ENCODE assay signal across 9 mouse cellular contexts in genomic region chr4:118288531-118288930, GRCm38 (mm10). TPM values are rescaled to one million over a fixed set of nuclear protein-coding genes. Genes with fewer than 3 reads are reported as not detected.
DNase-seq lines count a peak whose midpoint lies in the region; ATAC-seq and TF ChIP-seq lines count a peak whose summit lies in the region.
"Had no signal": no experiment of that assay in that cellular context is flagged by ENCODE, and none has a peak within 500 bp of the region (broad histone marks: within the 10 kb centered on the region; RNA-seq: fewer than 3 reads in every experiment).

No protein-coding gene starts in this region.

- H3K9me3 ChIP-seq in liver, embryonic 11.5 days (ENCODE audit: control insufficient read depth, low read length) = no peaks in the 10 kb centered on the region
- H3K9me3 ChIP-seq in forebrain, postnatal 0 days (ENCODE audit: low read length) = no peaks in the 10 kb centered on the region
- H3K9me3 ChIP-seq in liver, postnatal 0 days (ENCODE audit: low read length) = no peaks in the 10 kb centered on the region
- H3K9me3 ChIP-seq in stomach, postnatal 0 days (ENCODE audit: control insufficient read depth, low read length) = no peaks in the 10 kb centered on the region

- peak; percentile 74 for DNase-seq in liver, adult 2 months (ENCODE audit: extremely low read depth, low read depth, low spot score)
- DNase-seq in liver, embryonic 11.5 days (ENCODE audit: low spot score) = no peak
- no peak for DNase-seq in forebrain, postnatal 0 days
- no peak for DNase-seq in liver, postnatal 0 days
- no peak for DNase-seq in stomach, postnatal 0 days (ENCODE audit: low spot score)
- no peak for DNase-seq in cerebellum, postnatal 4 days (ENCODE audit: low spot score in 2 of 2)
- no peak for DNase-seq in layer of hippocampus, adult 11-12 months (ENCODE audit: low spot score)
- no peak for DNase-seq in cerebellum, adult 11 months

- H3K4me2 ChIP-seq in liver, embryonic 11.5 days = no peak overlapping the region
- peak overlapping the region; percentile 71; the same call in 1 of the 2 replicates for H3K4me2 ChIP-seq in forebrain, postnatal 0 days (ENCODE audit: low read depth)
- 0 out of 2 replicates have a peak overlapping the region, but pooled peaks have one; percentile 77 for H3K4me2 ChIP-seq in liver, postnatal 0 days (ENCODE audit: low read depth, low read length)
- peak overlapping the region; percentile 89; the same call in 1 of the 2 replicates for H3K4me2 ChIP-seq in stomach, postnatal 0 days (replicated peaks; ENCODE audit: low read depth)

- H3K9ac ChIP-seq in liver, adult 2 months (ENCODE audit: low read depth, low read length) = peak overlapping the region; percentile 27; the same call in 1 of the 2 replicates
- H3K9ac ChIP-seq in liver, embryonic 11.5 days (ENCODE audit: low read depth, low read length) = no peak overlapping the region
- no peak overlapping the region for H3K9ac ChIP-seq in forebrain, postnatal 0 days
- no peak overlapping the region for H3K9ac ChIP-seq in liver, postnatal 0 days (replicated peaks)
- peak overlapping the region; percentile 90; the same call in 1 of the 2 replicates for H3K9ac ChIP-seq in stomach, postnatal 0 days (ENCODE audit: low read length)

- no peaks in the 10 kb centered on the region for H3K27me3 ChIP-seq in liver, adult 2 months (ENCODE audit: control insufficient read depth, insufficient read depth, low read length)
- peaks cover 35% of the 10 kb centered on the region for H3K27me3 ChIP-seq in liver, embryonic 11.5 days (replicated peaks; ENCODE audit: control insufficient read depth, insufficient read depth, low read length)
- no peaks in the 10 kb centered on the region for H3K27me3 ChIP-seq in forebrain, postnatal 0 days (ENCODE audit: insufficient read depth, low read length)
- H3K27me3 ChIP-seq in liver, postnatal 0 days (ENCODE audit: insufficient read depth, low read length) = peaks cover 29% of the 10 kb centered on the region
- H3K27me3 ChIP-seq in stomach, postnatal 0 days (ENCODE audit: control insufficient read depth, insufficient read depth, low read length) = no peaks in the 10 kb centered on the region

- ATAC-seq in liver, embryonic 11.5 days (replicated peaks; ENCODE audit: low FRiP score) = no peak
- no peak for ATAC-seq in forebrain, postnatal 0 days
- ATAC-seq in liver, postnatal 0 days = no peak
- ATAC-seq in stomach, postnatal 0 days (ENCODE audit: low FRiP score, low TSS enrichment) = no peak

- H3K27ac ChIP-seq in liver, adult 2 months (replicated peaks; ENCODE audit: insufficient read depth, low read depth, low read length) = peak overlapping the region; percentile 27; the same call in 1 of the 2 replicates
- H3K27ac ChIP-seq in liver, embryonic 11.5 days (ENCODE audit: low read depth, low read length) = no peak overlapping the region
- H3K27ac ChIP-seq in forebrain, postnatal 0 days (ENCODE audit: low read depth, low read length) = no peak overlapping the region
- H3K27ac ChIP-seq in liver, postnatal 0 days (ENCODE audit: low read depth) = no peak overlapping the region
- H3K27ac ChIP-seq in stomach, postnatal 0 days (replicated peaks) = no peak overlapping the region
- H3K27ac ChIP-seq: layer of hippocampus, adult 2 months had no signal

- no peak for TF ChIP-seq CTCF in liver, adult 2 months (IDR thresholded peaks at IDR 0.05; ENCODE audit: low read depth, low read length)
- TF ChIP-seq CTCF in forebrain, postnatal 0 days (IDR thresholded peaks at IDR 0.05; ENCODE audit: low read depth) = no peak
- TF ChIP-seq CTCF in liver, postnatal 0 days (IDR thresholded peaks at IDR 0.05; ENCODE audit: low read depth) = no peak
- TF ChIP-seq CTCF in stomach, postnatal 0 days (IDR thresholded peaks at IDR 0.05; ENCODE audit: low read depth) = no peak

- no peak for TF ChIP-seq EP300 in liver, postnatal 0 days (IDR thresholded peaks at IDR 0.05; ENCODE audit: low read depth)
- no peak for TF ChIP-seq EP300 in stomach, postnatal 0 days (optimal IDR thresholded peaks at IDR 0.05)

- H3K4me3 ChIP-seq in liver, adult 2 months (ENCODE audit: insufficient read depth, low read depth, low read length) = no peak overlapping the region
- no peak overlapping the region for H3K4me3 ChIP-seq in liver, embryonic 11.5 days (ENCODE audit: low read depth, low read length)
- no peak overlapping the region for H3K4me3 ChIP-seq in forebrain, postnatal 0 days (ENCODE audit: low read depth, low read length)
- H3K4me3 ChIP-seq in liver, postnatal 0 days (ENCODE audit: low read depth, low read length) = no peak overlapping the region
- no peak overlapping the region; the same call in 1 of the 2 replicates for H3K4me3 ChIP-seq in stomach, postnatal 0 days (ENCODE audit: low read depth, low read length)
- H3K4me3 ChIP-seq: layer of hippocampus, adult 2 months had no signal

- H3K79me2 ChIP-seq in liver, adult 2 months (ENCODE audit: control insufficient read depth, insufficient read depth, low read length) = peaks cover 47% of the 10 kb centered on the region

- peaks cover 28% of the 10 kb centered on the region for H3K4me1 ChIP-seq in liver, adult 2 months (ENCODE audit: control insufficient read depth, insufficient read depth, low read length)
- H3K4me1 ChIP-seq in liver, embryonic 11.5 days (replicated peaks; ENCODE audit: control insufficient read depth, insufficient read depth, low read length) = peaks cover 11% of the 10 kb centered on the region
- 0 out of 2 replicates have a peak, but pooled peaks cover 3% of the 10 kb centered on the region for H3K4me1 ChIP-seq in forebrain, postnatal 0 days (ENCODE audit: insufficient read depth)
- peaks cover 12% of the 10 kb centered on the region; the same call in 1 of the 2 replicates for H3K4me1 ChIP-seq in liver, postnatal 0 days (ENCODE audit: insufficient read depth)
- H3K4me1 ChIP-seq in stomach, postnatal 0 days (replicated peaks; ENCODE audit: control insufficient read depth, insufficient read depth) = peaks cover 2% of the 10 kb centered on the region; the same call in 1 of the 2 replicates

- TF ChIP-seq POLR2A in liver, adult 2 months (IDR thresholded peaks at IDR 0.05; ENCODE audit: extremely low read depth, insufficient read depth, low read length) = no peak

- H3K36me3 ChIP-seq in liver, adult 2 months (ENCODE audit: control insufficient read depth, insufficient read depth, low read length) = no peaks in the 10 kb centered on the region
- H3K36me3 ChIP-seq in liver, embryonic 11.5 days (ENCODE audit: control insufficient read depth, insufficient read depth, low read length) = peaks cover 2% of the 10 kb centered on the region; the same call in 1 of the 2 replicates
- H3K36me3 ChIP-seq in forebrain, postnatal 0 days (ENCODE audit: insufficient read depth) = peaks cover 9% of the 10 kb centered on the region; the same call in 1 of the 2 replicates
- no peaks in the 10 kb centered on the region for H3K36me3 ChIP-seq in liver, postnatal 0 days (replicated peaks; ENCODE audit: insufficient read depth, low read length)
- no peaks in the 10 kb centered on the region for H3K36me3 ChIP-seq in stomach, postnatal 0 days (ENCODE audit: control insufficient read depth, insufficient read depth, low read length)

- WGBS in liver, adult 2 months = 44% methylated on average over 6 of the region's 6 CpGs
- WGBS in liver, embryonic 11.5 days = 56% methylated on average over 6 of the region's 6 CpGs
- WGBS in forebrain, postnatal 0 days = 71% methylated on average over 6 of the region's 6 CpGs
- WGBS in liver, postnatal 0 days (ENCODE audit: insufficient replicate concordance) = 41% methylated on average over 6 of the region's 6 CpGs
- 55% methylated on average over 6 of the region's 6 CpGs for WGBS in stomach, postnatal 0 days

RNA-seq across cellular contexts. Expression of gene Ptprf, which starts 2.7 kb away (rescaled TPM):
- total RNA-seq in liver, adult 2 months (2014; rRNA removed) = 40.1 and 67.4 TPM in 2 replicates
- polyA plus RNA-seq in liver, adult 2 months (2012; rRNA removed) = 89.8 and 101 TPM in 2 replicates
- 29.1 and 29.2 TPM in 2 replicates for polyA plus RNA-seq in liver, embryonic 11.5 days (2014; fragmentation: Nextera tagmentation; extraction: Ambion mirVana)
- total RNA-seq in forebrain, postnatal 0 days (2014; rRNA removed) = 109 and 120 TPM in 2 replicates
- 30.5 and 45.0 TPM in 2 replicates for polyA plus RNA-seq in forebrain, postnatal 0 days (2015; fragmentation: Nextera tagmentation; extraction: Ambion mirVana)
- polyA plus RNA-seq in liver, postnatal 0 days (2015; fragmentation: Nextera tagmentation; extraction: Ambion mirVana) = 10.3 and 11.8 TPM in 2 replicates
- 30.1 and 34.1 TPM in 2 replicates for polyA plus RNA-seq in stomach, postnatal 0 days (2015; fragmentation: Nextera tagmentation; extraction: Ambion mirVana)

Comparison
In these comparisons a context has a peak if more than half of its experiments do, and no peak if none do; other contexts are left out.
1. H3K9ac ChIP-seq: peak in liver, adult 2 months (single experiment) and stomach, postnatal 0 days (single experiment); none in liver, embryonic 11.5 days (single experiment), forebrain, postnatal 0 days (single experiment) and liver, postnatal 0 days (single experiment).